Mouse (Mus musculus) retina, adult 2 months (tissue): ENCODE data around the gene Prickle1.

ENCODE experiments used
- DNase-seq: peaks from one replicate; pipeline ENCODE4 v3.0.0-alpha.2; 2012; ENCODE audit warnings: low read depth, low spot score

Prickle1 gene

DNA sequence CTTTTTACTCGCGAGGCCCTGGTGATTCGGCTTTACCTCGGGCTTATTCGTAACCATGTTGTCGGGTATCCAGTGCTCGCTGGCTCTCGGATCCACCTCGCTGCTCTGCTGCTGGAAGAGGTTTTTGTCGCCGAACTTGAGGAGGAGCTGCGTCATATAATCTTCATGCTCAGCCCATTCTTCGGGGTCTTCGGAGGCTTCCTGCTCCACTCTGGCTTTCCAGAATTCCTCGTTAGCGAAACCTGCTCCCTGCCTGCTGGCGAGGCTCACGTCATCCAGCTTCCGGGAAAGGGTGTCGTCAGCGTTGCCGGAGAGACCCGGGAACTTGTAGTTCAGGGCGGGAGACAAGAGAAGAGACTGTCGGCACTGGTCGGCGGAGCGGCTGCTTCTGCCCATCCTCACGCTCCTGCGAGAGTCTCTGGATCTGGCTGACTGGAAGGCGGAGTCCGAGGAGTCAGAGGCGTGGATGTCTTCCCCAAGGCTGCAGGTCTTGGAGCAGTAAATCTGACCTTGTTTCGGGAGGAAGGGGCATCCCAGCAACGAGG, 92.4 kb downstream of the Prickle1 start:
- DNase-seq = no peak

DNA sequence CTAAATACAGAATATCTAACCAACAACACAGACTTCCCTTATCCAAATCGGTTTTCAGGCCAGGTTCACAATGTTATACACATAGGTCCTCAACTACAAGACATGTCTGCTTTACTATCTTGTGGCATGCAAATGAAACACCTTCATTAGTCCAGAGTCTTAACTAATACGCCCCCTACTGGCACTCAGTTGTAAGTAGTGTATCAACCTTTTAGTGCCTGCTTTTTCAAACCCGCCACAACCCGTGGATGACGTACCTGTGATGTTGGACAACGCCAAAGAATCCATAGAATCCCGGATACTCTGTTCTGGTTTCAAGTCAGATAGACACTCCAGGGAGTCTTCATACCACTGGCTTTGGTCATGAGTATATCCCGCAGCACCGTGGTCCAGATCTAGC, 93.0 kb downstream of the Prickle1 start:
- DNase-seq = no peak

DNA sequence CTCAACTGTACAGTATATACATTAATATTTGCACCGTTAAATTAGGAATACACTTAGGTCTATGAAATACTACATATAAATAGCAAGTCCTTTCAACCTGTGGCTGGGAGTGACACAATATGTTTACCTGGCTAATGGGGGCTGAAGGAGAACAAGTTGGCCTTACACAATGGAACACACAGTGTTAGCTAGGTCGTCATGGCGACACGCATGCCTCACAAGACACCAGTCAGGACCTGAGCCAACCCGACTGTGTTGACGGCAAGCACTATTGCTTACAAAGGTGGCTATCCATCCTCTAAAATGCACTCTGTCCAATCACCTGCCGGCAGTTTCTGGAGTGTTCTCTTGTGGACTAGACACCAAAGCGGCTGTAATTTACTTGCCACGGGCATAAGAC, 95.8 kb downstream of the Prickle1 start:
- no peak for DNase-seq

DNA sequence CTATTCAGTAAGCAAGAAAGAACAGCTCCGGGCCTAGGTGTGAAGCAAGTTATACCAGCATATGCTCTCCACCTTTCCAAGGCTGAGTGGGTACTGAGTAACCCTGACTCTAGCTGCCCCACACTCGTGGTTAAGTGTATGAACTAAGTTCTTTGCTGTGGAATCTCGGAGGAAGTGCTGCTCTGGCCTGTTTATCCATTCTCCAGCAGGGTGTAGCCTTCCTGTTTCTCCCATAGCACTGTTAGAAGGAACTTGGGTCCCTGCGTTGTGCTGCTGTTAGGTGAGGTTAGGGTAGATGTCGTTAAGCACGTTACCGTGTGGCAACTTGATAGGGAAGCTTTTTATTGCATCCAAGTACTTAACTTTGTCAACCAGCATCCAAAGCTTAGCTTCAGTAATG, 101.0 kb downstream of the Prickle1 start:
- DNase-seq = no peak

DNA sequence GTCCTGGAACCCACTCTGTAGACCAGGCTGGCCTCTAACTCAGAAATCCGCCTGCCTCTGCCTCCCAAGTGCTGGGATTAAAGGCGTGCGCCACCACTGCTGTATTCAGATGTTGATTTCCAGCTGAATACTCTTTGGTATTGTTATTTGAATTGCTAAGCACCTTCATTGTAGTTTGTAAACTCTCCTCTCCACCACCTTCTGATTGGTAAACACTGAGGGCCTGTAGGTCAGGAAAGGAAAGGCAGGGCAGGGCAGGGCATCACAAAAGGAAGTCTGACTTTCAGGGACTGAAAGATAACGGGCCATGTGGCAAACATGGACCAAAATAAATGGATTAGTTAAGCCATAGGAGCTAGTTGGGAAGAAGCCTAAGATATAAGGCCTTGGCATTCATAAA, 106.1 kb downstream of the Prickle1 start:
- no peak for DNase-seq

DNA sequence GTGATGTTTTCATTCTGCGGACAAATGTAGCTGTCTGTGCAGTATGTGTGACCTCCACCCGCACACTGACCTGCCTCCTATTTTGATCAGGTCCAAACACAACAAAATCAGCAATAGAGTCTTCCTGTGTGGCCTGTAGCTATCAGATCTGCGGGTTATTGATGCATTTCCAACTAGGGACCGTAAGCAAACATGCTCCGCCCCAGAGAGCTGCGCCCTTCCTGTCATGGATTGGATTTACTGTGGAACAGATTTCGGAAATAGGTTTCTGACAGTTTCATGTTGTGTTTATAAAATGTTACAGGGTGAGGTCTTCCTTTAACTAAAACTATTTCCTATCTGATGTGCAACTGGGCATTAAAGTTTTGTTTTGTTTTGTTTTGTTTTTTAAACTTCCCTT, 109.6 kb downstream of the Prickle1 start:
- no peak for DNase-seq

DNA sequence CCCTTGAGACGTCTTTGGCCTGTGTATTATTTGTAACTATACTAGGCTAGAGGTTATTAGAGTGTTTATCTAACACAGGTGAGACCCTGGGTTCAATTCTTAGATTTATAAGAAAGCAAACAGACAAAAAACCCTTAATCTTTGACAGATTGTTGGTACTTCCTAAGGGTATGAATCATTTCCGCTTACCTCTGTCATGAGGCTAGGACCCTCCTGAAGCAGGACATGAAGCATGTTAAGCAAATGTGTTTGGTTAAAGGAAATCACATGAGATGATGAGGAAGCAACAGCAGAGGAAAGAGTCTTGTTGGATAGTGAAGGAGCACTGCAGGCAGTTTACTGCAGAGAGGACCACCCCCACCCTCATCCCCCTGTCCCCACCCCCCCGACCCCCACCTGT, 110.4 kb downstream of the Prickle1 start:
- DNase-seq = no peak

DNA sequence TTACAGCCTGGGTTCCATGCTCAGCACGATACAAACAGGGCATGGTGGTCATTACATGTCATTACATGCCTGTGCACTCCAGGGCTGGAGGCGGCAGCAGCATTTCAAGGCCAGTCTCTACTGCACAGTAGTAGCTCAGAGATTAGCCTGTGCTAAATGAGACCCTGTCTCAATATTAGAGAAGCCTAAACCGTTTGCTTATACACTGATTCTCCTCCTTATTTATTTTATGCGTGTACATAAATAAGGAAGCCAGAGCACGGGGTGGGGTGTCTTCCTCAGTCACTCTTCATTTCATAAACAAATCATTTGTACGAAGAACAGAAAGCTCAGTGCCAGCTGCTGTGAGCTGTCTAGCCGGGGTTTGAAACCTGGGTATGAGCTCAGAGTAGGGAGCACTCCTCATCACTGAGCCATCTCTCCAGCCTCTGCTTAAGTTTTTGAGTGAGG, 111.4 kb downstream of the Prickle1 start:
- no peak for DNase-seq

DNA sequence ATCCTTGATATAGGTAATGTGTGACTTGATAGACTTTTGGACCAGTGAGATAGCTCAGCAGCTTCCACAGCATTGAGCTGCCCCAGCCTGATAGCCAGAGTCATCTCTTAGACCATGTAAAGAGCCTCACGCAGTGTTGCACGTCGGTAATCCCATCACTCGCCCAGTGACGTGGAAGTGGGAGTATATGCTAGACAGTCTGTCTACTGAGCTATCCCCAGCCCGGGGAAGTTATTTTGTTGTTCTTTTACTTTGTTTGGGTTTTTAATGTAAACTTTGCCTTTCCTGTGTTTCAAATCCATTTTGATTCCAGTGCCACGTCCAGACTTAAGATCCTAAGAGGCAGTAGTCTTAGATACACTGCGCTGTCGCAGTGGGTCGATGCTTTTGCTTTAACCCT, 114.6 kb downstream of the Prickle1 start:
- no peak for DNase-seq

DNA sequence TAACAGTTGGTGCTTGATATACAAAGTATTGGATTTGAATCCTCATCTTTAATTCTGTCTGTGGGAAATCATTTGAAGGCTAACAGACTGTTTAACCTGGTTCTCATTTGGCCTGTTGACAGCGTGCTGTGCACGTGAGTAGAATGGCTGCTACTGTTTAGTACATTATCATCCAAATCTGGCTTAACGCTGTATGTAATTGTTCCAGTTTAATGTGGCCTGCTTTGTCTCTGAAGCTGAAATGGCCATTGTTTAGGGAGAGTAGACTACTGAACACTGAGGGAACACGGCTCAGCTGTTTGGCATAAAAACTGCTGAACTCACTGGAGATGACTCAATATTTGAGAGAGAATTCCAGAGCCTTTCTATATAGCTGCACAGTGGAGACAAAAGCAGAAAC, 116.2 kb downstream of the Prickle1 start:
- no peak for DNase-seq

DNA sequence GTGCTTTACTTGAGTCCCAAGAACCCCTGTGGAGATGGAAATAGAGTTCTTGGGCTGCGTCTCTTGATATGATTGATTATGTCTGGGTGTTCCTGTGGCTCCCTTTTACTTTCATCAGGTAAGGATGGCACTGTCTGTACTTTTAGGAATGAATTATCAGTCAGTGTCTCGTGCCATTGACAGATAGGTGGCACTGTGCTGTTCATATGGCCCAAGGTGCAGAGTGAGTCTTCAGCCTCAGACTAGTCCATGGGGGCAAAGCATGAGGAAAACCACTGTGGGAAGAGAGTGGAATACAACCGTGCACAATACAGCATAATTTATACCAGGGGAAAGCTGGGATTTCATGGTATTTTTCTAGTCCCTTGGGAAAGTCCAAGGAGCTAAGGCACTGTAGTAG, 117.0 kb downstream of the Prickle1 start:
- no peak for DNase-seq

DNA sequence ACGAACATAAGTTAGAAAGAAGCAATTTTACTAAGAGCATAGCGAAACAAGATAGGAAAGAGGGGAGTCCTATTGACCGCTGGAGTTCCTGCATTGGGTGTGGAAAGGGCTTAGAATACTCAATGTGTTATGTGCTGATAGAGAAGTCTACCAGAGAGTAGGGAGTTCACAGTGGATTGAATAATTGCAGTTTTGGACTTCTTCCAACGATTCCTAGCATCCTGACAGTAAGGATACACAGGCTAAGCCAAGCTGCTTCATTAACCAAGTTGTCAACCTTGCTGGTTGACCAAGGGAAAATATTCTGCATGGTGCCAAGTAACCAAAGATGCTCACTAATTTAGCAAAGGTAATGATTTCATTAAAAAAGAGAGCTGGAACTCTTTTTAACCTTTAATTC, 118.0 kb downstream of the Prickle1 start:
- no peak for DNase-seq

DNA sequence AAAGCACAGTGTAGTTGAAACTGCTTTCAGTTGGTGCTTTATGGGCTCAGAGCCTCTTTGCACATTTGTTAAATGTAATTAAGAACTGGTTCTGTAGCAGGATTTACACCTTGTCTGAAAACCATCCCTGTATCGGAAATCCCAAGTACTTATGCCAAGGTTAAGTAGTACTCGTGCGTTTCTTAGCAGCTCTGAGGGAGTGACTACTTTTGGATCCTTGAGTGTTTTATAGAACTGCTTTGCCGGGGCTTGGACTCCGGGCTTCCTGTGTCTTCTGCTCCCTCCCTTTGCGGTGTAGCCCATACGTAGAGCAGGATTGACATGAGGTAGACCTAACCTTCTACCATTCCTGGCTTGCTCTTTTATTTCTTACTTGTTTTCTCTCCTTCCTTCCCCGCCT, 120.0 kb downstream of the Prickle1 start:
- no peak for DNase-seq

DNA sequence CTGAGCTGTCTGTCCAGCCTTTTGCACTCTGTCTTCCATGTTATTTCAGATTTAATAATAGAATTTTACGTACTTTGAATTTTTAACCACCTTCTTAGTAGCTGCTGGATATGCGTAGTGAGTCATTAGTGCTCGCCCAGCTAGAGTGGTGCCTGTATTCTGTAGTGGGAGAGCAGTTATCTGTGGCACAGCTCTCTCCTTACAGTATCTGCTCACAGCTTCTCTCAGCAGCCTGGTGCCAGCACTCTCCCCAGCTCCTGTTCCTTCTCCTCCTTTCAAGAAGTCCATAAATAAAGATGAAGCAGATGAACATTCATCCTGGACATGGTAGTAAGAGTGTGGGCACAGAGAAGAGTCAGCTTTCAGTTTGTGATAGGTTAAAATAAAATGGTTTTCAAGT, 121.4 kb downstream of the Prickle1 start:
- DNase-seq = no peak

DNA sequence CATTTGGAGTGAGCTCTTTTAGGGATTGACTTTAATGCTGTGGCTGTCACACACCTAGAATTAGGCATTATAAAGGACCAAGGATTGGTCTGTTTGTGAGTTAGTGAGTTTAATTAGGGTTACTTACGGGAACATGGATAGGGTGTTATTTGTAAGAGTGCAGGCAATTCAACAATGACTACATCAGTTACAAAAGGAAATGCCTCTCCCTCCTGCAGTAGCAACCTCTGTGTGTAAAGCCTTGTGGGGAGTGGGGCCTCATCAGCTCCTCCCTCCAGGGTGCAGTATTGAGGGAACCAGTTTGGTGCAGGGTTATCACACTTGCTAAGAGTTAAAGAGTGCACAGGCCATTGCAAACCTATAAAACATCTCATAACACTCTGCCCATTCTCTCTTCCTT, 123.6 kb downstream of the Prickle1 start:
- DNase-seq = no peak

DNA sequence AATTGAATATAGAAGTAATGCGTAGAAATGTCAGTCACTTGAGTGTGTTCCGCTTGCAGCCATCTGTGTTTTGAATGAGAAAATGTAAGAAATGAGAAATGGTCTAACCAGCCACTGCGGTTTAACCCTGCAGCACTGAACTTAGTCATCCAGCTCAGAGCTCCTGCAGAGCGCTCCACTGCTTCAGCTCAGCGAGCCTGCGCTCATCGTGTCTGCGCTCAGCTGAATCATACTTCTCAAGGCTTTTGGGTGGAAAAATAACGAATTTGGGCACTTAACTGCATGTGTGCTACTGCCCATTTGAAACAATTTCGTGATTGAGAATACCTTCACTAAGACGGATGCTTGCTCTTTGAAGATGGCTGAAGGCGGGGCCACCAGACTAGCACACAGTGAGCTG, 124.0 kb downstream of the Prickle1 start:
- DNase-seq = no peak

DNA sequence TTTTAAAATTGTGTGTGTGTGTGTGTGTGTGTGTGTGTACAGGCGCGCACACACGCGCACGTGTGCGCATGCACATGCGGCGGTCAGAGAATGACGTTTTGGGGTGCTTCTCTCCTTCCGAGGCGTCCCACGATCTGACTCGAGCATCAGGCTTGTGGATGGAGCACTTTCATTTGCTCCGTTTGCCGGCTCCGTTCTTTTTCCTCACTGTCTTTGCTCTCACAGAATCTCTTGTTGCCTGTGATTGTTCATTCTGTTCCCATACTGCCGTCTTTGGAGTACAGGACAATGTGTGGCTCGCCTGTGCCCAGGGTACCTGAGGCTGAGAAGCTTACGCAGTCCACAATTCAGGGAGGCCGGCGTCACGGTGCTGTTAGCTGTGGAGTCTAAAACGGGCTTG, 134.6 kb downstream of the Prickle1 start:
- no peak for DNase-seq

DNA sequence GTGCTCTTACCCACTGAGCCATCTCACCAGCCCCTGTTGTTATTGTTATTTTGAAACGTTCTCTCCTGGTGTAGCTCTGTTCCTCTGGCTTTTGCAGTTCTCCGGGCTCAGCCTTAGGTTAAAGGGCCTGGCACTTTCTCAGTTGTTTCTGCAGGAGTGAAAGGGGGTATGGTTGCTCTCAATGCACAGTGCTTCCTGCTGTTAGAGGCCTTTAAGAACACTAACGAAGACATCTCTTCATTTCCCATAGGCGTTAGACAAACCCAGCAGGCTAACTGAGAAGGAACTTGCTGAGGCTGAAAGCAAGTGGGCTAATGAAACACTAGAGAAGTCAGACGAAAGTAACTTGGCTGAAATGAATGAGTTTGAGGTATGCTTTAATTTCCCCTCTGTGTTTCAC, 136.3 kb downstream of the Prickle1 start:
- no peak for DNase-seq

DNA sequence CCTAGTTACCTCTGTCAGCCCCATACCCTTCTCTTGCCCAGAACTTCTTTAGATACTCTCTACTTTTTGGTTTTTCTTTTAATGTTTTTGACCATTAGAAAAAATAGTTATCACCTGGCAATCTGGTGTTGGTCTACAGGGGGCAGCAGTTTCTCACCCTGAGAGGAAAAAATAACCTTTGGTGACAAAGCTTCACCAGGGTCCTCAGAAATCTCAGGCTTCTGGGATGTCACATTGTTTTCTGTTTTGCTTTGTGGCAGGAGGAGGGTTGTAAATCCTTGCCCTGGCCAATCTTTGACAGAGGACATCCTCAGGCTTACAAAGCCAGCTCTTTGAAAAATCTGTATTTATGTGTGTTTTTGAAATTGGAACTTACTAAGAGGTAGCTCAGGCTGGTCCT, 139.7 kb downstream of the Prickle1 start:
- DNase-seq = no peak

DNA sequence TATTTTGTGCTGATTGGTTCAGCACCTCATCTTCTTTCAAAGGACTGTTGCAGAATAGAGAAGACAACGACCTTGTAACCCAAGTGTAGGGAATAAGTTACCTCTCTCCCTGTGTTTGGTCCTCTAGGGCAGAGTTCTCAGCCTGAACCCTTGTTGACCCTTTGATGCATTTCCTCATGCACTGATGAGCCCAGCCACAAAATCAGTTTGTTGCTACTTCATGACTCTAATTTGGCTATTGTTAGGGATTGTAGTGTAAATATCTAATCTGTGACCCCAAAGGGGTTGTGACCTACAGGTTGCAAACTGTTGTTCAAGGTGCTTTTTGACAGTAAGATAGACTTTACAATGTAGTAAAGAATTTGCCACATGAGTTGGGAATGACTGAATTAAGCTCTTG, 142.4 kb downstream of the Prickle1 start:
- no peak for DNase-seq
